Mouse (Mus musculus) lung, embryonic 16.5 days (tissue): ENCODE data around the gene Gm4491. TPM values are rescaled to one million over a fixed set of nuclear protein-coding genes. Genes with fewer than 3 reads are reported as not detected.

Source experiments
- ATAC-seq: fragments of 200-750 bp; cut with Nextera tagmentation; 2 replicates; pipeline ENCODE4 v1.8.0; 2017; ENCODE audit warnings: low read depth, mild to moderate bottlenecking, moderate library complexity
- H3K27ac ChIP-seq: fragments of 300-500 bp; sonication (generic); 2 replicates; pipeline ENCODE4 v1.5.1; 2014; ENCODE audit warnings: mild to moderate bottlenecking, control low read depth, low read length
- H3K27me3 ChIP-seq: fragments of 300-500 bp; sonication (generic); 2 replicates; pipeline ENCODE4 v1.6.1; 2014; ENCODE audit warnings: low read depth, low read length, mixed read lengths; ENCODE audit not compliant: control insufficient read depth, insufficient read depth
- H3K36me3 ChIP-seq: fragments of 300-500 bp; sonication (generic); 2 replicates; pipeline ENCODE4 v1.6.1; 2014; ENCODE audit warnings: low read length; ENCODE audit not compliant: control insufficient read depth, insufficient read depth
- H3K4me1 ChIP-seq: fragments of 300-500 bp; sonication (generic); replicated peaks from 2 replicates; pipeline ENCODE4 v1.6.1; 2014; ENCODE audit warnings: low read length, mixed read lengths; ENCODE audit not compliant: control insufficient read depth, insufficient read depth
- H3K4me2 ChIP-seq: fragments of 300-500 bp; sonication (generic); 2 replicates; pipeline ENCODE4 v1.6.1; 2014; ENCODE audit warnings: low read depth, low read length, control low read depth
- H3K4me3 ChIP-seq: fragments of 300-500 bp; sonication (generic); 2 replicates; pipeline ENCODE4 v1.5.1; 2014; ENCODE audit warnings: mild to moderate bottlenecking, low read length, control low read depth
- H3K9ac ChIP-seq: fragments of 300-500 bp; sonication (generic); 2 replicates; pipeline ENCODE4 v1.6.1; 2014; ENCODE audit warnings: low read length, control low read depth
- H3K9me3 ChIP-seq: fragments of 300-500 bp; sonication (generic); 2 replicates; pipeline ENCODE4 v1.6.1; 2016; ENCODE audit warnings: low read length; ENCODE audit not compliant: control insufficient read depth
- WGBS: fragments of 180-500 bp; shearing (Covaris S2); extraction: QIAGEN DNeasy Blood & Tissue Kit; methylation state at CpG from one replicate; pipeline ENCODE4 v1.1.7; 2014; 5-methylcytosine and 5-hydroxymethylcytosine counted together
- polyA plus RNA-seq: library from polyadenylated mRNA; unstranded; fragments of >200 nt; fragmentation: Nextera tagmentation; extraction: Ambion mirVana; gene quantifications from 2 replicates; pipeline ENCODE4 v1.2.1, GENCODE M21; 2015

The Gm4491 gene
- polyA plus RNA-seq, 1 experiment from 2014 or later, result not detected

- Histone ChIP-seq H3K9ac (no peak overlapping the region), H3K27ac (no peak overlapping the region), H3K27me3 (peaks cover 44% of the 10 kb centered on the region), H3K9me3 (no peaks in the 10 kb centered on the region), H3K36me3 (no peaks in the 10 kb centered on the region), H3K4me3 (no peak overlapping the region), H3K4me1 (peaks cover 6% of the 10 kb centered on the region; the same call in 1 of the 2 replicates), H3K4me2 (no peak overlapping the region)
- 5% methylated on average over 4 of the region's 4 CpGs for WGBS
- no peak for ATAC-seq
Observed at GRCm38 (mm10) chr14:57109194-57109593, 6.5 kb downstream of the Gm4491 start.

GRCm38 (mm10) chr14:57107916-57108315, 7.8 kb downstream of the Gm4491 start:
- no peak overlapping the region for H3K27ac ChIP-seq
- ATAC-seq, result no peak
- no peak overlapping the region for H3K4me2 ChIP-seq
- WGBS, result 53% methylated on average over 5 of the region's 5 CpGs
- peaks cover 9% of the 10 kb centered on the region; the same call in 1 of the 2 replicates for H3K4me1 ChIP-seq
- H3K9ac ChIP-seq, result no peak overlapping the region
- peaks cover 48% of the 10 kb centered on the region for H3K27me3 ChIP-seq
- no peaks in the 10 kb centered on the region for H3K36me3 ChIP-seq
- no peak overlapping the region for H3K4me3 ChIP-seq
- H3K9me3 ChIP-seq, result no peaks in the 10 kb centered on the region

GRCm38 (mm10) chr14:57107091-57107490, 8.6 kb downstream of the Gm4491 start:
- Histone ChIP-seq H3K36me3 (no peaks in the 10 kb centered on the region), H3K4me3 (no peak overlapping the region), H3K4me1 (peaks cover 9% of the 10 kb centered on the region; the same call in 1 of the 2 replicates), H3K4me2 (no peak overlapping the region), H3K9ac (no peak overlapping the region), H3K27me3 (peaks cover 53% of the 10 kb centered on the region), H3K27ac (no peak overlapping the region), H3K9me3 (no peaks in the 10 kb centered on the region)
- WGBS, result 45% methylated on average over 8 of the region's 8 CpGs
- no peak for ATAC-seq

- H3K27me3 ChIP-seq, result peaks cover 55% of the 10 kb centered on the region
Observed at GRCm38 (mm10) chr14:57105721-57106120, 10.0 kb downstream of the Gm4491 start.

GRCm38 (mm10) chr14:57105111-57105510, 10.6 kb downstream of the Gm4491 start:
- Histone ChIP-seq H3K4me1 (peaks cover 9% of the 10 kb centered on the region; the same call in 1 of the 2 replicates), H3K4me3 (peak overlapping the region; percentile 67; the same call in 1 of the 2 replicates), H3K4me2 (peak overlapping the region; percentile 100; the same call in 1 of the 2 replicates), H3K36me3 (no peaks in the 10 kb centered on the region), H3K27ac (no peak overlapping the region), H3K9me3 (no peaks in the 10 kb centered on the region), H3K9ac (no peak overlapping the region), H3K27me3 (peaks cover 55% of the 10 kb centered on the region)
- WGBS, result 14% methylated on average over 14 of the region's 14 CpGs
- ATAC-seq, result peak; percentile 5; the same call in 1 of the 2 replicates

More at GRCm38 (mm10) chr14:57105721-57106120, 10.0 kb downstream of the Gm4491 start:
- no peak overlapping the region for H3K4me3 ChIP-seq
- no peaks in the 10 kb centered on the region for H3K9me3 ChIP-seq
- ATAC-seq, result no peak
- H3K4me2 ChIP-seq, result no peak overlapping the region
- H3K36me3 ChIP-seq, result no peaks in the 10 kb centered on the region
- no peak overlapping the region for H3K27ac ChIP-seq
- peaks cover 9% of the 10 kb centered on the region; the same call in 1 of the 2 replicates for H3K4me1 ChIP-seq
- 44% methylated on average over 11 of the region's 11 CpGs for WGBS
- no peak overlapping the region for H3K9ac ChIP-seq

DNA sequence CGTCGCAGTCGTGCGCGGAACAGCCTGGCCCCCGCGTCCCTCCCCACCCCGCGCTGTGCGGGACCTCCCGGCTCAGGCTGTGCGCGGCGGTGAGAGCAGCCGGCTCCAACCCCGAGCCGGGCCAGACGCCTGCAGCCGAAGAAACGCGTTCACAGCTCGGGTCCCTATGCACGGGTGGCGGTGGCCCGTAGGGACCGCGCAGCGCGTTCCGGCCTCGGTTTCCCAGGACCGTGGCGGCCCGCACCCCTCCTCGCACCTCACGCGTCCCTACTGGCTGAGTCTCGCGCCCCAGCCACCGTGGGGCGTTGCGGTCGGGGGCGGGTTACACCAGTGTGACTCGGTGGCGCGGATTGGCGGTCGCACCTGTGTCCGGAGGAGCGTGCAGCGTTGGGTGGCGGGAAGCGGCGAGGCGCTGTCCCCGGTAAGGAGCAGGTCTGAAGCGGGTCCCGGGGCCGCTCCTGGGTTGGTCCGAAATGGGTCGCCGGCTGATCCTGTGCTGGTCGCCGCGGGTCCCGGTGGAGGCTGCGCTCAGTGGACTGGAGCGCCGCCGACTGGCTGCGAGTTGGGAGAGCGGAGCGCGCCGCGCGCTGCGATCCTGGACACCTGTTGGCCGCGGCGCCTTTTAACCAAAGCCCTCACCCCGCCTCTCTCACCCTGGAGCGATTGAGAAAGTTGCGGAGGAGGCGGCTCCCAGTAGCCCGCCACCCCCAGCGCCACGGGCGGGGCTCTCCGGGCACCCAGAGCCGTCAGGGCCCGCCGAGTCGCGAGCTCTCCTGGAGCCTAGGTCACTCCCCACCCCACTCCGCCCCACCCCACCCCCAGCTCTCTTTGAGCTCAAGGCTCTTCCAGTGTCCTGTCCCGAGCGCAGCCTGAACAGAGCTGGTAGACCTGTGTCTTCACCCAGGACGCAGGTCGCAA, 11.3 kb downstream of the Gm4491 start, which contains the start of gene Gjb2:
TSS of gene Gjb2 (minus strand) at position 597 of the 918 bp plus-strand sequence.
- H3K4me3 ChIP-seq, result peak within 1 kb of the TSS; percentile 67
- H3K4me2 ChIP-seq, result peak within 1 kb of the TSS; percentile 100
- no peaks in the 10 kb centered on the region for H3K9me3 ChIP-seq
- WGBS, result under 1% methylated on average over 100 of the region's 101 CpGs
- peak; percentile 73 for ATAC-seq
- H3K27me3 ChIP-seq, result peaks cover 55% of the 10 kb centered on the region
- H3K4me1 ChIP-seq, result peaks cover 9% of the 10 kb centered on the region; the same call in 1 of the 2 replicates
- no peak within 1 kb of the TSS for H3K27ac ChIP-seq
- H3K9ac ChIP-seq, result peak within 1 kb of the TSS; percentile 63
- no peaks in the 10 kb centered on the region for H3K36me3 ChIP-seq

DNA sequence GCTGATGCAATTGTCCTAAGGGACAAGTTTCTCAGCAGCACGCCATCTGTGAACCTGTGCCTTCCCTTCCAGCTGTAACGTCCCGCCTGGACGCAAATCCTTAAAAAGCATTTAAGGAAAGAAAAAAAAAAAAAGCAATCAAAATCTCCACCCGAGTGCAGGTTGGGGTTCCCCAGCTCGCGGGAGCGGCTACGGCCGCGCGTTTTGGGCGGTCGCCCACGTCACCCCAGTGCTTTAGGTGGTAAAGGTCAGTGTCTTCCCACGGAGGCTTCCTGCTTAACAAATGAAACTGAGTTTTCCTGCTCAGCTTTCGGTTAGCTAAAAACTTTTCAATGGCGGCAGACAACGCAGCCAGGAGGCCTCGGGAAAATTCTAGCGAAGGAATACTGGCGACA, 12.0 kb downstream of the Gm4491 start:
- Histone ChIP-seq H3K27ac (no peak overlapping the region), H3K4me2 (peak overlapping the region; percentile 100), H3K36me3 (no peaks in the 10 kb centered on the region), H3K9ac (peak overlapping the region; percentile 63), H3K9me3 (no peaks in the 10 kb centered on the region), H3K4me3 (peak overlapping the region; percentile 67), H3K4me1 (peaks cover 9% of the 10 kb centered on the region; the same call in 1 of the 2 replicates), H3K27me3 (peaks cover 55% of the 10 kb centered on the region)
- ATAC-seq, result no peak
- 3% methylated on average over 22 of the region's 22 CpGs for WGBS

DNA sequence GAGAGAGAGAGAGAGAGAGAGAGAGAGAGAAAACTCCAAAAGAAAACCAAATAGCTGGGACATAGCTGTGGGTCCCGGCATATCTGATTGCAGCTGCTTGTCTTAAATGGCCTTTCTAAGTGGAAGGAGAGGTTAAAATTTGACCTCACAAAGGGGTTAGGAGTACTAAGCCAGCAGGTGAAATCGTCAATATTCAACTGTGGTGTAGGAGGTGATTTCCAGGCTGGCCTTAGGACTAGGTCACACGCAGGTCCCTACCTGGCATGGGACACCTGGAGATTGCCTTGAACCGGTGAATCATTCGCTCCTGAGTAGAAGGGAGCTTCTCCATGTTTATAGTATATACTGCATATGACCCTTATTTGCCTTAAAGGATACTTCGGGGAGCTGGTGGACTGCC, 12.6 kb downstream of the Gm4491 start:
- ATAC-seq, result no peak

DNA sequence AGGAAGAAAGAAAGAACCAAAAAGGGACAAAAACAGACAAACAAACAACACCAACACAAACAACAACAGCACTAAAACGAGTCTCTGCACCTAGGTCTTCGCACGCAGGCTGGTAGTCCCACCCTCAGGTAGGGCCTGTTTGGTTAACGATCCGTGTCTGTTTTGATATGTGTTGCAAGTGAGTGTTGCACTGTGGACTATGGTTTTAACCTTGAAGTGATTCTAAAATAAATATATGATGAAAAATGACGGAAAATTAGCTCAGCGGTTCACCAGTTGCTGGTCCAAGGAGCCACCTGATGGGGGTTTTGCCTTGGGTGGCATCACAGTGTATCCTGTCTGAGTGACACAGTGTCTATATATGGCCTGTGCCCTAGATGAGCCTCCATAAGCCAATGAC, 14.1 kb downstream of the Gm4491 start:
- Histone ChIP-seq H3K27ac (no peak overlapping the region), H3K9ac (no peak overlapping the region), H3K4me2 (no peak overlapping the region), H3K4me3 (no peak overlapping the region), H3K27me3 (peaks cover 42% of the 10 kb centered on the region), H3K36me3 (no peaks in the 10 kb centered on the region), H3K4me1 (peaks cover 9% of the 10 kb centered on the region; the same call in 1 of the 2 replicates), H3K9me3 (no peaks in the 10 kb centered on the region)
- WGBS, result 69% methylated on average over 7 of the region's 7 CpGs
- ATAC-seq, result no peak

More for the DNA sequence above, 12.6 kb downstream of the Gm4491 start:
- Histone ChIP-seq H3K9ac (no peak overlapping the region), H3K9me3 (no peaks in the 10 kb centered on the region), H3K36me3 (no peaks in the 10 kb centered on the region), H3K4me3 (no peak overlapping the region), H3K27ac (no peak overlapping the region), H3K27me3 (peaks cover 55% of the 10 kb centered on the region), H3K4me1 (peaks cover 9% of the 10 kb centered on the region; the same call in 1 of the 2 replicates), H3K4me2 (no peak overlapping the region)
- 61% methylated on average over 6 of the region's 6 CpGs for WGBS
